Mouse (Mus musculus) kidney, adult 18-20 months (tissue): Measurements from ENCODE around the gene Trim68.
A peak's percentile ranks its signal among the peaks of the same experiment; 100 is the strongest.
"Not testable (repeated sequence)": the region's sequence is repeated elsewhere in the genome, so short reads cannot be mapped to it uniquely, and the experiment has no call there.

Experiments used
- DNase-seq: peaks from one replicate; pipeline ENCODE4 v3.0.0; 2021

Trim68 gene

GRCm38 (mm10) chr7:102686944-102687501, at the start of gene Trim68:
Gene Trim68 (minus strand): TSS chr7:102687327.
- DNase-seq = peak; percentile 86

GRCm38 (mm10) chr7:102733793-102734192, 46.7 kb upstream of the Trim68 start:
- no peak for DNase-seq

- DNase-seq = no peak
These were observed 40.3 kb upstream of the Trim68 start, which contains the start of gene Olfr559 for GRCm38 (mm10) chr7:102727391-102727790. Gene Olfr559 (minus strand): TSS chr7:102727491.

- DNase-seq = no peak
These were observed 31.8 kb upstream of the Trim68 start, which contains the start of gene Olfr33 for GRCm38 (mm10) chr7:102718970-102719369. Gene Olfr33 (minus strand): TSS chr7:102719070.

GRCm38 (mm10) chr7:102701915-102702314, 14.8 kb upstream of the Trim68 start, which contains the start of gene Olfr558:
Gene Olfr558 (plus strand): TSS chr7:102702215.
- DNase-seq = no peak

- no peak for DNase-seq
These were observed 11.3 kb upstream of the Trim68 start for GRCm38 (mm10) chr7:102698461-102698860.

GRCm38 (mm10) chr7:102695358-102696125, 8.4 kb upstream of the Trim68 start, which contains the start of gene Olfr557:
Gene Olfr557 (plus strand): TSS chr7:102695910.
- no peak for DNase-seq

- no peak for DNase-seq
These were observed 5.2 kb downstream of the Trim68 start for GRCm38 (mm10) chr7:102681916-102682315.

GRCm38 (mm10) chr7:102676225-102676624, 10.9 kb downstream of the Trim68 start:
- no peak for DNase-seq

GRCm38 (mm10) chr7:102665378-102665777, 21.7 kb downstream of the Trim68 start:
- DNase-seq = no peak

GRCm38 (mm10) chr7:102664599-102664998, 22.5 kb downstream of the Trim68 start, which contains the start of gene Olfr556:
Gene Olfr556 (plus strand): TSS chr7:102664899.
- no peak for DNase-seq

GRCm38 (mm10) chr7:102658523-102658922, 28.6 kb downstream of the Trim68 start, which contains the start of gene Olfr555:
Gene Olfr555 (plus strand): TSS chr7:102658823.
- DNase-seq = no peak

- not testable (repeated sequence) for DNase-seq
These were observed 42.2 kb downstream of the Trim68 start for GRCm38 (mm10) chr7:102644945-102645344.

- no peak for DNase-seq
These were observed 49.0 kb downstream of the Trim68 start, which contains the start of gene Olfr554 for GRCm38 (mm10) chr7:102638132-102638531. Gene Olfr554 (plus strand): TSS chr7:102638432.

GRCm38 (mm10) chr7:102636665-102637064, 50.5 kb downstream of the Trim68 start:
- DNase-seq = peak; percentile 15
